Comparison of ENCODE assay signal across 7 mouse cellular contexts in the genomic region with DNA sequence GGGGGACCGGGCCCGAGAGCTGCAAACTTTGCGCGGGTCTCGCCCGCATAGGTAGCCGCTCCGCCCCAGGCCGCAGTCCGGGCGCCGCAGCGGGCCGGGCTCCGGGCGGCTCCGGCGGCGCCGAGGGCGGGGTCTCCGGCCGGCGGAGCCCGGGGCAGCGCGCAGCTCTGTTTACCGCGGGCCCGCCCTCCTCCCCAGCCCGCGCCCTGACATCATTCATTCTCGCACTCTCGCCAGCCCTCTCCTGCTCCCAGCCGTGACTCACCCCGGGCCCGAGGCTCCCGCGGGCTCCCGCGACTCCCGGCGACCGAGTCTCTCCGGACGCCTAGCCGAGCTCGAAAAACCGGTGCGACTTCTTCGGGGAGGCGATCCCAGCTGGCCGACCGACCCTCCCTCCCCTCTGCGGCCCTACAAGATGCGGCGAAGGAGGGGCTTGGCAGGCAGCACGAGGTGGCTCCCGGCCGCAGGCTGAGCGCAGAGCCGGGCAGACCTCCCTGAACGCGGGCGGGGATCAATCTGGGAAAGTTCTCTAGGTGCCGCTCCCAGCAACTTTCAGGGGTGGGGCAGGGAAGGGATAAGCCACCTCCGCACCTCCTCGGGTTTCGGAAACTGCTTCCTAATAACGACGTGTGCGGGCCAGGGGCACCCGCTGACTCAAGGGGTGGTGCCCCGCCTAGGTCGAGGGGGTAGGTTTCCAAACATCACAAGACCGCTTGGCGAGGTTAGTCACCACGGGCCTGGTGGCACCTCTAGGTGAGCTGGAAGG. TPM values are rescaled to one million over a fixed set of nuclear protein-coding genes. Genes with fewer than 3 reads are reported as not detected.
DNase-seq lines count a peak whose midpoint lies in the region; ATAC-seq and TF ChIP-seq lines count a peak whose summit lies in the region.

No protein-coding gene starts in this region.

- peak overlapping the region; percentile 87 for H3K4me2 ChIP-seq in intestine, postnatal 0 days (replicated peaks; ENCODE audit: low read depth)
- H3K4me2 ChIP-seq in limb, embryonic 12.5 days = peak overlapping the region; percentile 92
- H3K4me2 ChIP-seq in midbrain, embryonic 12.5 days (replicated peaks) = peak overlapping the region; percentile 97

- TF ChIP-seq POLR2A in small intestine, adult 2 months (IDR thresholded peaks at IDR 0.05; ENCODE audit: low read depth, low read length) = no peak; the same call in none of the 2 replicates

- H3K27me3 ChIP-seq in intestine, postnatal 0 days (replicated peaks; ENCODE audit: control insufficient read depth, insufficient read depth, low read length) = no peaks in the 10 kb centered on the region
- H3K27me3 ChIP-seq in limb, embryonic 12.5 days = peaks cover 42% of the 10 kb centered on the region
- peaks cover 57% of the 10 kb centered on the region for H3K27me3 ChIP-seq in midbrain, embryonic 12.5 days
- no peaks in the 10 kb centered on the region for H3K27me3 ChIP-seq in small intestine, adult 2 months (ENCODE audit: control insufficient read depth, insufficient read depth, low read length)

- ATAC-seq in granulocyte monocyte progenitor cell, adult 5-6 weeks (replicated peaks; ENCODE audit: poor library complexity, severe bottlenecking) = peak; percentile 67
- ATAC-seq in intestine, postnatal 0 days = peak; percentile 87
- ATAC-seq in limb, embryonic 12.5 days (ENCODE audit: insufficient number of reproducible peaks, insufficient read depth, low FRiP score, low TSS enrichment, low read depth) = peak; percentile 84
- peak; percentile 95 for ATAC-seq in midbrain, embryonic 12.5 days (ENCODE audit: low FRiP score, low read depth)

- H3K36me3 ChIP-seq in intestine, postnatal 0 days (ENCODE audit: control insufficient read depth, insufficient read depth) = no peaks in the 10 kb centered on the region
- H3K36me3 ChIP-seq in limb, embryonic 12.5 days = no peaks in the 10 kb centered on the region
- H3K36me3 ChIP-seq in midbrain, embryonic 12.5 days = no peaks in the 10 kb centered on the region
- H3K36me3 ChIP-seq in small intestine, adult 2 months (ENCODE audit: control insufficient read depth, insufficient read depth, low read length) = no peaks in the 10 kb centered on the region

- H3K27ac ChIP-seq in intestine, postnatal 0 days (ENCODE audit: low read depth, low read length) = peak overlapping the region; percentile 96
- H3K27ac ChIP-seq in limb, embryonic 12.5 days = peak overlapping the region; percentile 29; the same call in 1 of the 2 replicates
- no peak overlapping the region for H3K27ac ChIP-seq in midbrain, embryonic 12.5 days (replicated peaks)
- H3K27ac ChIP-seq in small intestine, adult 2 months (ENCODE audit: insufficient read depth, low read depth, low read length) = peak overlapping the region; percentile 99

- peak overlapping the region; percentile 59 for H3K4me3 ChIP-seq in intestine, postnatal 0 days (ENCODE audit: low read depth, low read length)
- peak overlapping the region; percentile 75 for H3K4me3 ChIP-seq in limb, embryonic 12.5 days (replicated peaks)
- peak overlapping the region; percentile 76 for H3K4me3 ChIP-seq in midbrain, embryonic 12.5 days
- H3K4me3 ChIP-seq in small intestine, adult 2 months (ENCODE audit: low read depth, low read length) = peak overlapping the region; percentile 96

- no peaks in the 10 kb centered on the region for H3K9me3 ChIP-seq in intestine, postnatal 0 days (ENCODE audit: control insufficient read depth)
- H3K9me3 ChIP-seq in limb, embryonic 12.5 days = no peaks in the 10 kb centered on the region
- H3K9me3 ChIP-seq in midbrain, embryonic 12.5 days = no peaks in the 10 kb centered on the region

- H3K4me1 ChIP-seq in intestine, postnatal 0 days (replicated peaks; ENCODE audit: control insufficient read depth, insufficient read depth, low read length) = no peaks in the 10 kb centered on the region
- peaks cover 13% of the 10 kb centered on the region for H3K4me1 ChIP-seq in limb, embryonic 12.5 days (replicated peaks)
- peaks cover 6% of the 10 kb centered on the region for H3K4me1 ChIP-seq in midbrain, embryonic 12.5 days
- H3K4me1 ChIP-seq in small intestine, adult 2 months (ENCODE audit: control insufficient read depth, insufficient read depth, insufficient read length, low read length) = peaks cover 9% of the 10 kb centered on the region

- under 1% methylated on average over 76 of the region's 78 CpGs for WGBS in intestine, postnatal 0 days
- WGBS in limb, embryonic 12.5 days = under 1% methylated on average over 53 of the region's 78 CpGs
- under 1% methylated on average over 78 of the region's 78 CpGs for WGBS in midbrain, embryonic 12.5 days
- under 1% methylated on average over 77 of the region's 78 CpGs for WGBS in small intestine, adult 2 months

- no peak for TF ChIP-seq CTCF in intestine, postnatal 0 days (IDR thresholded peaks at IDR 0.05; ENCODE audit: low read depth)
- TF ChIP-seq CTCF in small intestine, adult 2 months (IDR thresholded peaks at IDR 0.05; ENCODE audit: extremely low read depth, insufficient read length, insufficient replicate concordance, low read depth, low read length) = no peak

- DNase-seq in adrenal gland, postnatal 14 days = peak; percentile 88
- DNase-seq in embryo, embryonic 10 days (ENCODE audit: low spot score) = peak; percentile 79

- peak overlapping the region; percentile 85 for H3K9ac ChIP-seq in intestine, postnatal 0 days (ENCODE audit: low read depth, low read length)
- H3K9ac ChIP-seq in limb, embryonic 12.5 days (replicated peaks) = peak overlapping the region; percentile 70
- H3K9ac ChIP-seq in midbrain, embryonic 12.5 days (replicated peaks) = peak overlapping the region; percentile 72

RNA-seq across cellular contexts. Expression of a gene that starts 0.9 kb away (rescaled TPM):
- 2.7 and 5.9 TPM in 2 replicates for total RNA-seq in adrenal gland, postnatal 14 days (2021)
- total RNA-seq in granulocyte monocyte progenitor cell, adult 5-6 weeks (2014; fragmentation: Nextera tagmentation) = 35.8 and 38.3 TPM in 2 replicates
- 46.4 and 53.1 TPM in 2 replicates for total RNA-seq in granulocyte monocyte progenitor cell, adult 5-6 weeks (2017)
- polyA plus RNA-seq in intestine, postnatal 0 days (2015; fragmentation: Nextera tagmentation; extraction: Ambion mirVana) = 37.9 and 39.1 TPM in 2 replicates
- 4.3 and 4.5 TPM in 2 replicates for polyA plus RNA-seq in limb, embryonic 12.5 days (2016; fragmentation: Nextera tagmentation; extraction: Ambion mirVana)
- polyA plus RNA-seq in midbrain, embryonic 12.5 days (2016; fragmentation: Nextera tagmentation; extraction: Ambion mirVana) = 0.93 and 1.4 TPM in 2 replicates
- 1.6 and 4.9 TPM in 2 replicates for polyA plus RNA-seq in small intestine, adult 2 months (2012; rRNA removed)
